Comparison of ENCODE assay signal across 11 mouse cellular contexts in genomic region chr11:85695614-85696263, GRCm38 (mm10).
A peak's percentile ranks its signal among the peaks of the same experiment; 100 is the strongest.
DNase-seq lines count a peak whose midpoint lies in the region; ATAC-seq and TF ChIP-seq lines count a peak whose summit lies in the region.
"Had no signal": no experiment of that assay in that cellular context is flagged by ENCODE, and none has a peak within 500 bp of the region (broad histone marks: within the 10 kb centered on the region; RNA-seq: fewer than 3 reads in every experiment).

No protein-coding gene starts in this region.

- no peaks in the 10 kb centered on the region for H3K36me3 ChIP-seq in lung, embryonic 15.5 days
- no peaks in the 10 kb centered on the region for H3K36me3 ChIP-seq in liver, adult 2 months (ENCODE audit: control insufficient read depth, insufficient read depth, low read length)
- H3K36me3 ChIP-seq: embryonic facial prominence, embryonic 15.5 days had no signal

- no peak for DNase-seq in lung, postnatal 25 days (ENCODE audit: low spot score)
- peak; percentile 54 to 58 for DNase-seq in kidney, adult 8-10 months
- DNase-seq in liver, adult 2 months (ENCODE audit: extremely low read depth, low read depth, low spot score): peak; percentile 94
- DNase-seq in yolk sac, embryonic 10.5 days (ENCODE audit: low spot score): peak; percentile 86
- DNase-seq in embryo, embryonic 11 days: no peak
- DNase-seq in cerebellum, postnatal 25 days: no peak
- DNase-seq: cerebellum, adult 11 months; gastrocnemius, postnatal 36 days had no signal

- ATAC-seq in lung, embryonic 15.5 days (ENCODE audit: borderline replicate concordance, extremely low read depth, low FRiP score, low TSS enrichment): no peak

- no peaks in the 10 kb centered on the region for H3K27me3 ChIP-seq in lung, embryonic 15.5 days
- no peaks in the 10 kb centered on the region for H3K27me3 ChIP-seq in liver, adult 2 months (ENCODE audit: control insufficient read depth, insufficient read depth, low read length)
- H3K27me3 ChIP-seq: embryonic facial prominence, embryonic 15.5 days had no signal

- no peaks in the 10 kb centered on the region for H3K79me2 ChIP-seq in liver, adult 2 months (ENCODE audit: control insufficient read depth, insufficient read depth, low read length)

- no peak overlapping the region for H3K9ac ChIP-seq in lung, embryonic 15.5 days
- H3K9ac ChIP-seq in liver, adult 2 months (ENCODE audit: low read depth, low read length): peak overlapping the region; percentile 52; the same call in 1 of the 2 replicates
- H3K9ac ChIP-seq: embryonic facial prominence, embryonic 15.5 days had no signal

- TF ChIP-seq POLR2A in liver, adult 2 months (IDR thresholded peaks at IDR 0.05; ENCODE audit: extremely low read depth, insufficient read depth, low read length): no peak

- no peak for TF ChIP-seq CTCF in liver, adult 2 months (IDR thresholded peaks at IDR 0.05; ENCODE audit: low read depth, low read length)

- peaks cover 68% of the 10 kb centered on the region for H3K4me1 ChIP-seq in lung, embryonic 15.5 days
- H3K4me1 ChIP-seq in liver, adult 2 months (ENCODE audit: control insufficient read depth, insufficient read depth, low read length): peaks cover 25% of the 10 kb centered on the region

- no peak overlapping the region for H3K4me2 ChIP-seq in lung, embryonic 15.5 days
- H3K4me2 ChIP-seq: embryonic facial prominence, embryonic 15.5 days had no signal

- H3K4me3 ChIP-seq in lung, embryonic 15.5 days: no peak overlapping the region
- H3K4me3 ChIP-seq in liver, adult 2 months (ENCODE audit: insufficient read depth, low read depth, low read length): peak overlapping the region; percentile 58
- H3K4me3 ChIP-seq: embryonic facial prominence, embryonic 15.5 days; layer of hippocampus, adult 2 months had no signal

- H3K9me3 ChIP-seq in lung, embryonic 15.5 days: no peaks in the 10 kb centered on the region
- H3K9me3 ChIP-seq: embryonic facial prominence, embryonic 15.5 days had no signal

- 44% methylated on average over 16 of the region's 16 CpGs for WGBS in lung, embryonic 15.5 days
- 27% methylated on average over 16 of the region's 16 CpGs for WGBS in liver, adult 2 months

- peak overlapping the region; percentile 85 for H3K27ac ChIP-seq in lung, embryonic 15.5 days
- peak overlapping the region; percentile 89 for H3K27ac ChIP-seq in liver, adult 2 months (replicated peaks; ENCODE audit: insufficient read depth, low read depth, low read length)
- H3K27ac ChIP-seq: embryonic facial prominence, embryonic 15.5 days; layer of hippocampus, adult 2 months had no signal

Comparison
In these comparisons a context has a peak if more than half of its experiments do, and no peak if none do; other contexts are left out.
1. DNase-seq: peak in kidney, adult 8-10 months (2 of 2), liver, adult 2 months (single experiment) and yolk sac, embryonic 10.5 days (single experiment); none in lung, postnatal 25 days (single experiment), embryo, embryonic 11 days (single experiment) and cerebellum, postnatal 25 days (0 of 2).